Mouse (Mus musculus) frontal cortex, postnatal 36 days (tissue): ENCODE results near the gene Rsbn1l.
"Not testable (repeated sequence)": the region's sequence is repeated elsewhere in the genome, so short reads cannot be mapped to it uniquely, and the experiment has no call there.

Experiments used
- DNase-seq, 2 experiments: peaks; one replicate each; pipeline ENCODE4 v3.0.0; 2022; ENCODE audit warnings: low spot score in 2 of 2

Gene Rsbn1l

DNA sequence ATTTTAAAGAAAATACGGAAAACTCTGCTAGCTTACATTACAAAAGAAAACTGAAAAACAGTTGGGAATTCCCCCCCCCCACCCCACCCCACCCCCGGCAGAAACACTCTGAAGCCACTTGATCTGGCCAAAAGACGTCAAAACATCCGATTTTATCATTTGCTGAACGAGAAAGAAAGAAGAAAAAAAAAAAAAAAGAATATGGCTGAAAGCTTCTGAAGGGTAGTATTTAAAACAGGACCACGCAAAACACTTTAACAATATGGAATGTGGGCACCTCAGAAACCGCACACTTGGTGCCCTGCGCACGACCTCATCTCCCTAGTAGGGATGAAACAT is 5.7 kb downstream of the Rsbn1l start:
- no peak for DNase-seq

DNA sequence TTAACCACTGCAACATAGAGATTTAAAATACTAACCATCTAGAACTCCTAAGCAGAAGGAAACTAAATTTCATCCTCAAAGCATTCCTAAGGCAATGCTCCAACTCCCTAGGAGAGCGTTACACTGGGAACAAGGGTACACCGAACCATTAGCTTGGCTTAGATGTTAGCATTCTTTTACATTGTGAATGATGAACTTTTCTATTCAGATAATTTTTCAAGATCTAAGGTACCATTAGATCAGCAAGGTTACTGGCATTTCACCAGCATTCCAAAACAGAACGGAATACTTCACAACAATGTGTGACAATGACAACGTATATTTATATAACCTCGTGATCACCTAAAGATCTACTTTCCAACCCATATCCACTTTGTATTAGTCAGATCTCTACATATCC is 6.1 kb downstream of the Rsbn1l start:
- DNase-seq, result no peak

DNA sequence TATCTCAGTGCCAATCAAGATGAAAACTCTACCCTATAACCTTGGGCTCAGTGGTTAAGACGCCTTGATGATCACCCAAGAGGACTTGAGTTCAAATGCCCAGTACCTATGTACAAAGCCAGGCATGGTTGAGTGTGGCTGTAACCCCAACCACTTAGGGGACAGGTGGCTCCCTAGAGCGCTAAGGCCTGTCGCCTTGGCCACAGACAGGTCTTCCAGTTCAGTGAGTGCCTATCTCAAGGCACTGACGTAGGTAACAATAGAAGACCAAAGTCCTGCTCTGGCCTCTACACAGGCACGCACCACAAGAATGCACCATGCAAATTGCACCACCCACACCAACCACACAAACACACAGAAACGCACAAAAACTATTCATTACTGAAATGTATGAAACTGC is 9.3 kb downstream of the Rsbn1l start:
- DNase-seq, result no peak

GRCm38 (mm10) chr5:20944961-20945748 is 11.0 kb downstream of the Rsbn1l start:
- DNase-seq, result no peak

DNA sequence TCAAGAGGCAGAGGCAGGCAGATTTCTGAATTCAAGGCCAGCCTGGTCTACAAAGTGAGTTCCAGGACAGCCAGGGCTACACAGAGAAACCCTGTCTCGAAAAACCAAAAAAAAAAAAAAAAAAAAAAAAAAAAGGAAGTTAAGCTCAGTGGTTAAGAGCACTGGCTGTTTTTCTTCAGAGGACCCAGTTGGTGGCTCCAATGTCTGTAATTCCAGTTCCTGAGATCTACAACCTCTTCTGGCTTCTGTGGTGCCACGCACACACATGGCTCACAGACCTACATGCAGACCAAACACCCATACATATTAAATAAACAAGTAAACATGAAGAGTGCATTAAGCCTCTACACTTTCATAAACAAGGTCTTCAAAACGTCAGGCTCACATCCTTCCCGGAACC is 12.4 kb downstream of the Rsbn1l start:
- DNase-seq, result not testable (repeated sequence)

DNA sequence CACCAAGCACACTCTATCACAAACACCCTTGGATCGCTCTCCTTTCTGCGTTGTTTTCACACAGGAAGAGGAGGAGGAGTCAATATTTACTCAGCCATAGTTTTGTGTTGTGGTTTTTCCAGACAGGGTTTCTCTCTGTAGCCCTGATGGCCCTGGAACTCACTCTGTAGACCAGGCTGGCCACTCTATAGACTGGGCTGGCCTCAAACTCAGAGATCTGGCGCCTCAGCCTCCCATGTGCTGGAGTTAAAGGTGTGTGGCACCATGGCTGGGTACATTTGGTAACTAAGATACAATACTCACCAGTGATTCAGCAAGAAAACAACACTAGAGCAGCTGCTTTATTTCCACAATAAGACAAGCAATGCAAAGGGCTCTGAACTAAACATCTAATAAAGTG is 13.7 kb downstream of the Rsbn1l start:
- DNase-seq, result no peak

DNA sequence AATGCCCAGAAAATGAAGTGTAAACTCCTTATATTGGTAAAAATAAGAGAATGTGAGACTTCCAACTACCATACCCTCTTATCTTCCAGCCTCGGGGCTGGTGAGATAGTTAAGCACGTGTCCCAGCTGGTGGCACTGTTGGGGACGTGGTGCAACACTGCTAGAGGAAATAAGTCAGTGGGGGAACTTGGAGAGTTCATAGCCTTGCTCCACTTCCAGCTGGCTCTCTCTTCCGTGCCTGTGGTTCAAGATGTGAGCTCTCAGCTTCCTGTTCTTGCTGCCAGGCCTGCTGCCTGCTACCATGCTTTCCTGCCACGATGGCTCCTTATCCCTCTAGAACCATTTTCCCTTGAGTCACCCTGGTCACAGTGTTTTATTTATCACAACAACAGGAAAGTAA is 15.0 kb downstream of the Rsbn1l start:
- DNase-seq, result no peak

DNA sequence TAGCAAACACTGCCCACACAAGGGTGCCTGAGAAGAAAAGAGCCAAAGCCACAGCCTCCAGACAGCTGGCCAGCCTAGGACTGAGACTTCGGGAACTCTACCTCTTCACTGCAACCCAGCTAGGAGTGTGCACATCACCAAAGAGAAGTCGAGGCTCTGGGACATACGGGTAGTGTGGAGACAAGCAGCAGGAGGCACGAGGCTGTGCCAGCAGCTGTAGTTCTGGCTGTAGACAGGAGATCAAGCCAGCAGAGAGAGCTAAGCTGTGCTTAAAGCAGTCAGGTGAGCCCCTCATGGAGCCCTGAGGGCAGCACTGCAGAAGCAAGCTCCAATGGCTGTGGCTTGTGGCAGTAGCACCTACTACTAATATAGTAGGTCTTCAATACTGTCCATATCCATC is 15.5 kb downstream of the Rsbn1l start:
- DNase-seq, result no peak

- no peak for DNase-seq
Observed at GRCm38 (mm10) chr5:20940040-20940571, 16.1 kb downstream of the Rsbn1l start.

DNA sequence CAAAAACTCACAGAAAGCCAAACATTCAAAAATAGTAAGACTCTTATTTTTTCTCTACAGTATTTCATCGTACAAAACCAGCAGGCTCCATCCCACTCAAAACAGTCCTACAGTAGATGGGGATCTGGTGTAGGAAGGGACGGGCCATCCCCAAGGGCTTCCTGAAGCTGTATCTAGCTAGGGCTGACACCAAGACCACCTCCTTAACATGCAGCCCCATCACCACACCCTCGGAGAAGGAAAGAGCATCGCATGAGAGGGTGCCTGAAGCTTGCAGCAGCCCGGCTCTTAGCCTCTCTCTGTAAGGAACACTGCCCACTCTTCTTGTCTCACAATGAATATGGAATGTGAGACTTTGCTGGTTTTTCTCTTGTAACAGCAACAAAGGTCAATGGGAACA is 17.7 kb downstream of the Rsbn1l start:
- DNase-seq, result peak in 1 of 2 experiments; percentile 31

- DNase-seq, result no peak
Observed at GRCm38 (mm10) chr5:20935934-20936333, 20.3 kb downstream of the Rsbn1l start.

- DNase-seq, result no peak
Observed at GRCm38 (mm10) chr5:20932585-20932984, 23.6 kb downstream of the Rsbn1l start.

DNA sequence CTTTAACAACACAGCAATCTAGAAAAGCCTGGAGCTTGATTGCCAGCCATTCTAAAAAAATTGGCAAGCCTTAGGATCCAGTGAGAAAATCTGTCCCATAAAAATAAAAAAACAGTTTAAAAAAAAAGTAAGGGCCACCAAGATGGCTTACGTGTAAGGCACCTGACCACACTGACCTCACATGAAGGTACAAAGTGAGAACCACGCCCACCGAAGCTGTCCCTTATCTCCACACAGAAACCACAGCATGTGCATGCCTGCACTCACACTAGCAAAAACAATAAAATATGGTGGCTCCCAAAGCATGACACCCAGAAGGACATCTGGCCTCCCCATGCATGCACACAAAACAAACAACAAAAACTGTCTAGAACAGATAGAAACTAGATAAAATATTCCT is 24.9 kb downstream of the Rsbn1l start:
- no peak for DNase-seq

DNA sequence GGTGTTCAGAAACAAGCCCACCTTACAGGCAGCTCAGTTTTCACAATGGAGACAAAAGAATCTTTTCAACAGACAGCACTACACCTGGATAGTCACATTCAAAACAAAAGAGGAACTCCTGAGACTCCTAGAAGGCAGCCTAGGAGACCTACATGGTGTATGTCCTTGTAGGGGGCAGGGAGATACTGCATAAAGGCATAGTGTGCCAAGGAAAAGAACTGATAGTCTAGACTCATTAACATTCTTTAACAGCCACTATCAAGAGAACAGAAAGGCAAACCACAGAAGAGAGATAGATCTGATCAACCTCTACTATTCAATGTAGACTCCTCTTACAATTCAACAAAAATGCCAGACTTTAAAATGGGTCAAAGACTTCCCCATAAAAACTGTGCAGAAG is 25.8 kb downstream of the Rsbn1l start:
- no peak for DNase-seq

DNA sequence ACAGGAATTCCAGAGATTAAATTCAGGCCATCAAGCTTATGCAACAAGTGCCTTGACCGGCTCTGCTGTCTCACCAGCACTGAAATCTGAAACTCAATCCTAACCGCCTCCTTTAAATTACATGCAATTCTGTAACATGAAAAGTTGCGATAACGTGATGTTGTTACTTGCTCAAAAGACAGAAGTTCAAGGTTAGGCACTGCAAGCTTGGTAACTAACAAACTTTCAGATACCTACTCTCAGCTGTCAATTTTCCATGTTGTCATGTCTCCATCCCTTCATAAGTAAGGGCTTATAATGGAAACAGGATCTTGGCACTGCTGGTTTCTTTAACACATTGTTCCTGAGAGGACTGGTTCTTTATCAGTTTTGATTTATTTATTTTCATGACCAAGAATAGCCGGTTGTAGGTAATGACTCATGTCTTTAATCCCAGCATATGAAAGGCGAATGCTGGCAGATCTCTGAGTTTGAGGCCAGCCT is 26.5 kb downstream of the Rsbn1l start:
- no peak for DNase-seq

DNA sequence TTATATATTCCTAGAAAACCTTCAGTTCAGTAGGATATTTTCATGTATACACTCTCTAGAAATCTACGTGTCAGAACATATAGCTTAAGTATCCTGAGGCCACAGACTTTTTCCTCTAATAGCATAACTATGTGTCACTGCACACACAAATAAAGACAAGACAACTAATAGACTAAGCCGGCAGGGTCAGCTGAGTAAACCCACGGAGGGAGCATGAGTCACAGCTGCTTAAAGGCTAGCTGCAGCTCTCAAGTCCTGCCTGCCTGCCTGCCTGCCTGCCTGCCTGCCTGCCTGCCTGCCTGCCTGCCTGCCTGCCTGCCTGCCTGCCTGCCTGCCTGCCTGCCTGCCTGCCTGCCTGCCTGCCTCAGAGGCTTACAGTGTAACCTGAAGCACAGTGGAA is 30.7 kb downstream of the Rsbn1l start:
- DNase-seq, result no peak

- DNase-seq, result no peak
Observed at GRCm38 (mm10) chr5:20924608-20925007, 31.6 kb downstream of the Rsbn1l start.

- no peak for DNase-seq
Observed at GRCm38 (mm10) chr5:20919566-20919965, 36.6 kb downstream of the Rsbn1l start.

DNA sequence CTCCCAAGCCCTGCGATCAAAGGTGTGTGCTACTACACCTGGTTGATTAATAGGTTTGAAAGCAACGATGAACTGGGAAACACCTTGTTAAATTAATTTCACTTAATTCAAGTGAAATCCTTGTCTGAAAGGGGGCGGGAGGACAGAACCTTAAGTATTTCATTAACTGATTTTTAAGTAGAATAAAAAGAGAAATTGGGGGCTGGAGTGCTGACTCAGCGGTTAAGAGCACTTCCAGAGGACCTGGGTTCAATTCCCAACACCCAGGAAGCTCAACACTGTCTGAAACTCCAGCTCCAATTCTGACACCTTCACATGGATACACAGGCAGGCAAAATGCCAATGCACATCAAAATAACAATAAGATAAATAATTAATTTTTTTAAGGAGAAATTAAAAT is 37.2 kb downstream of the Rsbn1l start:
- DNase-seq, result no peak

DNA sequence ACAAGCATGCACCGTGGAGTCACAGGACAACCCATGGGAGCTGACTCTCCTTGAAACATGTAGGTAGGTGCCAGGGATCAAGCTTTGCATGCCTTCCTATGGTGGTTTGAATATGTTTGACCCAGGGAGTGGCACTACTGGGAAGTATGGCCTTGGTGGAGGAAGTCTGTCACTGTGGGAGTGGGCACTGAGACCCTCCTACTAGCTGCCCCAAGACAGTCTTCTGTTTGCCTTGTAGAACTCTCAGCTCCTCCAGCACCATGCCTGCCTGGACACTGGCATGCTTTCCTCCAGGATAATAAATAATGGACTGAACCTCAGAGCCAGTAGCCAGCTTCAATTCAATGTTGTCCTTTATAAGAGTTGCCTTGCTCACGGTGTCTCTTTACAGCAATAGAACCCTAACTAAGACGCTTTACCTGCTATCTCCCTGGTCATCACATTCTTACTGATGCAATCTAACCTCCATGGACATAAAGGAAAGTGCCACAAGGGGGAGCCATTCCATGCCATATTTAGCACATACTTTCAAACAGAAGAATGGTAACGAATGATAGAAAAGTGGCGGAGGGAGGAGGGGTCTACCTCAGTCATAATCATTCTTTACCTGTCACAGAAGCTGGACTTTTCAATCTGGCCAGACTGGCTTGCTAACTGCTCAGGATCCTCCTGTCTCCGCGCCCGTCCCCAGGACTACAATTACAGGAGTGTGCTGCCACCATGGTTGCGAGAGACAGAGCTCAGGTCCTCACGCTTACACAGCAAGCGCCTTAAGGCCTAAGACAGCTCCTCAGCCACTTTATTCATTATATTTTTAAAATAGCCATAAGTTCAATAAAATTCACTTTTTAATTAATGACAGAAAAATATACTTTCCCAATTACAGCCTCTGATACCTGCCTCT is 42.6 kb downstream of the Rsbn1l start:
- DNase-seq, result peak; percentile 36 to 85

DNA sequence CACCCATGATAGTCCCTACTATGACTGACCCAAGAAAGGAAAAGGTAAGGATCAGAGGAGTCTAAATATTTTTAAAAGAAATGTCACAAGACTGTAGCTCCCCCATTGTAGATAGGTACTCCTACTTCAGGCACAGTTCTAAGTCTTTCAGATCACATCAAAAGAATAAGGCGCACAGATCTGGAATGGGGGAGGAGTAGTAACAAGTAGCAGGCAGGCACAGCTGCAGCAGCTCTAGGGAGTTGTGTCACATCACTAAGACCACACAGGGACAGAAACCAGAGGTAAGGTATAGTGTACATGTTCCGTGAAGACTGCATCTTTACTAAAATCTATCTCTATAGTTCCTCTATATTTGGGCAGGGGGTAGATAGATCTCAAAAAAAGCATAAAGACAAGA is 44.5 kb downstream of the Rsbn1l start:
- DNase-seq, result no peak

- no peak for DNase-seq
Observed at GRCm38 (mm10) chr5:20906191-20906590, 50.0 kb downstream of the Rsbn1l start.

DNA sequence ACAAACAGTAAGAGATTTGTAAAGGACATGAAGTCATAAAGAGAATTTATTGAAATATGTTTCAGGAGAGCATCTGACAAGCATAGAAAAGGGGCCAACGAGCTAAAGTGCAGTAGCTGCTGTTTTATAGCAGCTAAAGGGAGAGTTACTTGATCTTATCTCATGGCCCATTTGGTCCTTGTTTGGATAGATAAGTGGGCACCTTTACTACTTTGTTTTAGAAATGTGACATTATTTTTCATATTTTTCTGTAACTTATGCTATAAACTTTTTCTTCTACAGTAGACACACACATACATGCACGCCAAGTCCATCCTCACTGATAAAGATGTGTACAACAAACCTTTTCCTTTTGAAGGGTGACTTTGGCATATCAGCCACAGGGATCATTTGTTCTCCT is 50.8 kb downstream of the Rsbn1l start:
- no peak for DNase-seq
